Mouse (Mus musculus) olfactory bulb, adult 2 months (tissue): Measurements from ENCODE around the gene Nav2. TPM values are rescaled to one million over a fixed set of nuclear protein-coding genes. Genes with fewer than 3 reads are reported as not detected.

Experiments used
- H3K27ac ChIP-seq: fragments of 200-500 bp; 2 replicates; pipeline ENCODE4 v1.5.1; 2012; ENCODE audit warnings: low read depth, low read length; ENCODE audit not compliant: insufficient read depth
- H3K4me1 ChIP-seq: fragments of 200-500 bp; 2 replicates; pipeline ENCODE4 v1.6.1; 2012; ENCODE audit warnings: low read length; ENCODE audit not compliant: control insufficient read depth, insufficient read depth
- H3K4me3 ChIP-seq: fragments of 200-500 bp; 2 replicates; pipeline ENCODE4 v1.5.1; 2012; ENCODE audit warnings: mild to moderate bottlenecking, low read depth, low read length, moderate library complexity; ENCODE audit not compliant: insufficient read depth
- CTCF ChIP-seq: fragments of 200-500 bp; IDR thresholded peaks from 2 replicates; pipeline ENCODE4 v1.5.1; 2012; ENCODE audit warnings: low read depth, mild to moderate bottlenecking, low read length, moderate library complexity; ENCODE audit not compliant: insufficient read depth
- POLR2A ChIP-seq: fragments of 200-500 bp; IDR thresholded peaks from 2 replicates; pipeline ENCODE4 v1.6.1; 2012; ENCODE audit warnings: mild to moderate bottlenecking, low read depth, low read length, moderate library complexity; ENCODE audit not compliant: insufficient read depth
- WGBS: fragments of 180-500 bp; shearing (Covaris S2); methylation state at CpG from one replicate; pipeline ENCODE4 v1.1.7; 2018; 5-methylcytosine and 5-hydroxymethylcytosine counted together
- polyA plus RNA-seq: library from polyadenylated mRNA; stranded (reverse); fragments of >200 nt; gene quantifications from 2 replicates; pipeline ENCODE4 v1.2.4, GENCODE M21; 2012; ENCODE audit warnings: low replicate concordance; ENCODE audit not compliant: missing spikeins, insufficient read depth, insufficient read length

Gene Nav2
- polyA plus RNA-seq, 1 experiment = 57.3 TPM

DNA sequence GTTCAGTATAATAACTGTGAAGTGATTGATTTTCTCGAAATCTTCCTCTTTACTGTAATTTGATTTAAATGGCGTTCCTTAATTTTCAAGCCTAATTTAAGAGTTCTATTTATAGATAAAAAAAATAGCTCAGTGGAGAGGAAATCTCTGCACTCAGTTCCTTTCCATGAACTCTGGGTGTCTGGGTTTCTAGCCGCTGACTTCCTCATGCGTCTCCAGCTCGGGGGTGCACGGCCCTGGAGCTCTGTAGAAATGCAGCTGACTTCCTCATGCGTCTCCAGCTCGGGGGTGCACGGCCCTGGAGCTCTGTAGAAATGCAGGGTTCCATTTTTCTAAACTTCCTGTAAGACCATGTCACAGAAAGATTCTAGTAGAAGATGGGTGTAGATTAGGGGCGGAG lies 90.1 kb downstream of the Nav2 start:
- WGBS = 45% methylated on average over 10 of the region's 10 CpGs
- TF ChIP-seq CTCF (no peak), POLR2A (no peak)
- H3K4me1 ChIP-seq = peaks cover 38% of the 10 kb centered on the region
- H3K27ac ChIP-seq = 0 out of 2 replicates have a peak overlapping the region, but pooled peaks have one; percentile 6
- H3K4me3 ChIP-seq = no peak overlapping the region

DNA sequence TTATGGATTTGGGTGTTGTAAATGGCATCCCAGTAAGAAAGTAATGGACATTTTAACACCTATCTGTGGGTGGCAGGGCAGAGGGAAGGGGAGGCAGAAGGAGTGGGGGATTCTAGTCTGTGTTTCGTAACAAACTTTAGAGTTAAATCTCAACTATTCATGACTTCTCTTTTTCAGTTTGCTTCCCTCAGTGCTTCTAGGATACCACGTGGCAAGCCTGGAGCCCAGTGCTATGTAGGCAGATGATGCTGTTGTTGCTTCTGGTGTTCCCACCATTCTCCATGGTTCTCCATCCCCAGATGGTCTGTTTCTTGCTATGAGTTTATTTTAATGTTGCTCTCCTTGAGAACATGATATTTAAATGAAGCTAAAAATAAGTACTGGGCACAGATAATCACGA lies 92.3 kb downstream of the Nav2 start:
- Histone ChIP-seq H3K4me3 (no peak overlapping the region), H3K27ac (no peak overlapping the region), H3K4me1 (peaks cover 37% of the 10 kb centered on the region)
- TF ChIP-seq POLR2A (no peak), CTCF (no peak)
- 47% methylated on average over 3 of the region's 3 CpGs for WGBS

DNA sequence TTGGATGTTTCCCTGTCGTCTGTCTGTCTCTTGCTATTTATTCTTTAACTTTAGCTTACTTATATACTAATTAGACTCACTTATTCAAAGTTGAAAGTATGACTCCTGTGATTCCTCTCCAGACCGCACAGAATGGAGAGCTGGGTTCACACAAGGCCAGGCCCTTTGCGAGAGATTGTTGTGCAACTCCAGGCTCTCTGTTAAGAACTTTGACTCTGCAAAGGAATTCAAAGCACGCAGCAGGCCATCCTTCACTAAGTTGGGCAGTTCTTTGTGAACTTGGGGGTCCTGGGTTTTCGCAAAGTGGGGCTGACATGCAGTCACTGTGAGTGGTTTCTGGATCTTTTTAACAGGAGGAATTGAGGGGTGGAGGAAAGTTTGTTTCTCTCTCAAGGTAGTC lies 95.9 kb downstream of the Nav2 start:
- WGBS = 86% methylated on average over 5 of the region's 5 CpGs
- TF ChIP-seq CTCF = no peak
- no peak for TF ChIP-seq POLR2A
- peaks cover 28% of the 10 kb centered on the region for H3K4me1 ChIP-seq
- H3K4me3 ChIP-seq = no peak overlapping the region
- H3K27ac ChIP-seq = no peak overlapping the region

DNA sequence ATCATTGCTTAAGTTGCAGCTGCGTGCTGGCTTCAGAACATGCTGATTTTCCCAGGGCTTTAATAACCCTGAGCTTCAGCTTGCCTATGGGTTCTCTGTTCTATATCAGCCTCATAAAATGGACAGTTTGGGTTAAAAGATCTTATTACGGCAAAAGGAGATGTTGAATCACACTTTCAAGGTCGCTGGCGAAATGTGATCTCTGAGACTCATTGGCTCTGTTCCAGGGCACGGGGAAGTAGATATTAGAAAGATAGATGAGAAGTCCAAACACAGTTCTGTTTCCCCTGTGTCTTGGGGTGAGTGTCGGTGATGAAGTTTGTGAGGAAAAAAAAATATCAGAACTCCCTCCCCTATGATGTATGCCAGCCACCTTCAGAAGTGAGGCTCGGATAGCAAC lies 98.4 kb downstream of the Nav2 start:
- peaks cover 21% of the 10 kb centered on the region for H3K4me1 ChIP-seq
- WGBS = 39% methylated on average over 7 of the region's 7 CpGs
- TF ChIP-seq CTCF (no peak), POLR2A (no peak)
- H3K27ac ChIP-seq = no peak overlapping the region
- no peak overlapping the region for H3K4me3 ChIP-seq

DNA sequence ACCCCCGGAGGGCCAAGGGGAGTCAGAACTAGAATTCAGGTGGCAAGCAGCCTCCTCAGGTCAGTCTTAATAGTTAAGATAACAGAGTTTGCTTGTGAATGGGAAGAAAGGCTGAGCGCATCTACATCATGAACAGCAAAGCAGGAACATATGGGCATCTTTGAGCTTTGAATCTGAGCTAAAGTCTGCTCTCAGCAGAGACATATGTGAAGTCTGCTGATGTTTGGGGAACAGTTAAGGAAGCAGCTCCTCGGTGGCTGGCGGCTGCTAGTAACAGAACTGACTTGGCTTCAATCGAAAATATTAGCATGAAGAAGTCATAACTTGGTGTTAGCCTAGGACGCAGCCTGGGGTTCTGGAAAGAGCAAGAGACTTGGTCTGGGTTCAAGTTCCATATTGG lies 102.2 kb downstream of the Nav2 start:
- 98% methylated on average over 6 of the region's 6 CpGs for WGBS
- TF ChIP-seq CTCF (no peak), POLR2A (no peak)
- peaks cover 10% of the 10 kb centered on the region for H3K4me1 ChIP-seq
- no peak overlapping the region for H3K4me3 ChIP-seq
- no peak overlapping the region for H3K27ac ChIP-seq

DNA sequence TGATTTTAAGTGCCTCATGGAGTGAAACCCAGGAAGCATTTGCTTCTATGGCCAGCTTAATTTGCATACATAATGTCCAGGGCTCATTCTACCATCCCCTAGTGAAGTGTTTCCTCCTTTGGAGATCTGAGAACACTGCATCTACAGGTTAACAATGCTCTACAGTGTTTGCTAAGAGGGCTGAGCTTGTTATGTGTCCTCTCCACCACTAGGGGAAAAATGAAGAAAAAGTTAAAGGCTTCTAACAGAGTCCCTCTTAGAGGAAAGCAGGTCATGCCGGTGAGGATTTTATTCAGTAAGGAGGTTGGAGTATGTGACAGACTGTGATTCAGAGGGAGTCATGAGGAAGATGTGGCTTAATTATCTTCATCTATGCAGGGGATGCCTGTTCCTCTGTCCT lies 103.5 kb downstream of the Nav2 start:
- Histone ChIP-seq H3K27ac (no peak overlapping the region), H3K4me1 (peaks cover 4% of the 10 kb centered on the region), H3K4me3 (no peak overlapping the region)
- 41% methylated on average over 1 of the region's 1 CpGs for WGBS
- TF ChIP-seq CTCF (no peak), POLR2A (no peak)

DNA sequence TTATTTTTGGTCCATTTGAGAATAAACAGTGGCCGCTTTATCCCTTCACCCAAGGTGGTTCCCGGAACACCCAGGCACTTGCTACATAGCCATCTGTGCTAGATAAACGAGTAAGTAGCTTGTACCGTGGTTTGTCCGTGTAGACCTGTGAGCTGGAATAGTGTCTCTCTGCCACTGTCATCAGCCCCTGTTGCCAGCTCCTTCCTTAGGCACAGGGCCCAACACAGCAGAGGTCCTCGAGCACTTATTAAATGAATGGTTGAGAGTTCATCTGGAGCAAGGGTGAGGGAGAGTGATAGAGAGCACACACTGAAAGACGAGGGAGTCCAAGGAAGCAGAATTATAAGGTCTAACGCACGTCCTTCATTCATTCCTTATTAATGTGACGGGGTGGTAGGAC lies 106.0 kb downstream of the Nav2 start:
- 89% methylated on average over 10 of the region's 10 CpGs for WGBS
- no peak for TF ChIP-seq POLR2A
- no peak for TF ChIP-seq CTCF
- H3K4me1 ChIP-seq = peaks cover 13% of the 10 kb centered on the region
- H3K4me3 ChIP-seq = no peak overlapping the region
- no peak overlapping the region for H3K27ac ChIP-seq

DNA sequence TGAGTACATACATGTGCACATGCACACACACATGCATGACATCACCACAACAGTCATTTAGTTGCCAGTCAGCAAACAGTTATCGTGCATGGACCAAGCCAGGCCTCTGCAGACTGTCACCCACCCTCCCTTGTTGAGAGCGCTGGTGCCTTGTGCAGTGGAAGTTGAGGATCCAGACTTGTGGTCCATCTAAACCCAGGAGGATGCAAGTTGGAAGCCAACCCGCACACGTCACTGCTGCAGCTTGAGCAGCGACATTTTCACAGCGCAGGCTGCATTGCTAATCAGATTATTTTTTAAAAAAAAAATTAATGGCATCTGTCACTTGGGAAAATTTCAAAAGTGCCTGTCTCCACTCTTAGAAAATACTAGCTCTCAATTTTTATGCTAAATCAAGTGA lies 106.8 kb downstream of the Nav2 start:
- Histone ChIP-seq H3K4me3 (no peak overlapping the region), H3K27ac (no peak overlapping the region), H3K4me1 (peaks cover 15% of the 10 kb centered on the region)
- TF ChIP-seq CTCF (no peak), POLR2A (no peak)
- 92% methylated on average over 6 of the region's 6 CpGs for WGBS

DNA sequence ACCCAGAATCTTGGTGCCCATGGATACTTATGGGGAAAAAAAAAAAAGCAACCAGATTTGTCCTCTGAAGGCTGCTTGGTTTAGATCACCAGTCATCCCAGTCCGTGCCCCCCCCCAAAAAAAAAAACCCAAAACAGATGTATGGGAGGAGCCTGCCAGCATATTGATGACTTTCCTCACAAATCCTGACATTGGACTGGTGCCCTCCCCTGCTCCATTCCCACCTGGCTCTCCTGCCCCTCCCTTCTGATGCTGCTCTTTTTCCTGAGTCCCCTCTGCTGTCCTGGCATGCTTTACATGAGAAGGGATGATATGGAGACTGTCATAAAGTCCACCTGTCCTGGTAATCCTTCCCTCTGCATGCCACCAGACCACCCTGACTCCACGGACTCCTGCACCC lies 107.6 kb downstream of the Nav2 start:
- Histone ChIP-seq H3K27ac (no peak overlapping the region), H3K4me1 (peaks cover 22% of the 10 kb centered on the region), H3K4me3 (no peak overlapping the region)
- 86% methylated on average over 2 of the region's 2 CpGs for WGBS
- TF ChIP-seq POLR2A (no peak), CTCF (no peak)

DNA sequence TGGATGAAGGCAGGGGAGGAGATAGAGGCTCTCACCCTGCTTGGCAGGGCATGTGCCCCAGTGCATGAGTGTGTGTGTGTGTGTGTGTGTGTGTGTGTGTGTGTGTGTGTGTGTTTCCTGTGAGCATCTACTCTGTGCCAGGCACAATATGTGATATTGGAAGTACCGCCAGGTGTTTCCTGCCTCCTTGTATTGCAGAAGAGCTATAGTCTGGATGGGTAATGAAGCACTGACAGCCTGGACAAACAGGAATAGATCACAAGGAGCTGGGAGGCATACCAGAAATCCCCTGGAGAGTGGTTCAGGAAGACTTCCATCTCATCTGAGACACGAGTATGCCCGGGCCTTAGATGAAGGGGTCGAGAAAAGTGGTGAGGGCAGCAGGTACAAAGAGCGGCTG lies 109.3 kb downstream of the Nav2 start:
- H3K27ac ChIP-seq = no peak overlapping the region
- 96% methylated on average over 5 of the region's 5 CpGs for WGBS

More for the DNA sequence above, 109.3 kb downstream of the Nav2 start:
- Histone ChIP-seq H3K4me3 (no peak overlapping the region), H3K4me1 (peaks cover 22% of the 10 kb centered on the region)
- no peak for TF ChIP-seq CTCF
- no peak for TF ChIP-seq POLR2A
